Mouse (Mus musculus) ES-Bruce4 (cell line): ENCODE measurements at regions not wholly inside any gene's neighbourhood (a gene's known extent, or its start where the extent isn't known, plus 50 kb on each side); places are given as distances from the start of the nearest gene placed in this dataset.

Source experiments
- EP300 ChIP-seq: IDR thresholded peaks from 2 replicates; pipeline ENCODE4 v1.6.1; 2011; ENCODE audit warnings: low read depth, low read length; ENCODE audit not compliant: insufficient read depth
- POLR2A ChIP-seq: IDR thresholded peaks from one replicate; pipeline ENCODE4 v1.8.1; 2011; ENCODE audit warnings: low read length; ENCODE audit not compliant: insufficient read depth

DNA sequence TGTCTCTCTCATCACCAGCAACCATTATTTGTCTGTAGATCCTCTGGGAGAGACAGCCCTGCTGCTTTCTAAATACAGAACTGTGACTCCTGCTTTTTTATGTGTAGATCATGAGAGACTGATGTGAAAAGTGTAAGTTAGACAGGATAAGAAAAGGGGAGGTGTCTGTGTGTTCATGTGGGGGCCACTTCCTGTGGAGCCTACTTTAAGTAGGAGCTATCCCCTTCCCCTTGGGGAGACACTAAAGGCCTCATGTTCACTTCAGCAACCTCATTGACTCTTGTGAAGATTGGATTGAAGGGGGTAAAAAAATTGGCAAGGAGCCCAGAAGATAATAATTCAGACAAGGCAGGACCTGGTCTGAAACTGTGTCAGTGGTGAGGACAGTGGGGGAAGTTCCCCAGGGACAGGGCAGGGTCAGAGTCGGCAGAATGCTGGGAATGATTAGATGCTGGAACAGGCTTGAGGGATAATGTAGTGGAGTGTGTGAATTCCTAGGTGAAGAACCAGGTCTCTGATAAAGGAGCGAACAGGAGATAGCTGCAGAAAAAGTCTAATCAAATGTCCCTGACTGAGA lies 140.7 kb upstream of the 4931417E11Rik start:
- TF ChIP-seq POLR2A (no peak), EP300 (no peak)
